Mouse (Mus musculus) cerebellum, postnatal 25 days (tissue): ENCODE results near the gene Osbpl8.
A peak's percentile ranks its signal among the peaks of the same experiment; 100 is the strongest.

Experiments
- DNase-seq, 2 experiments: peaks; one replicate each; pipeline ENCODE4 v3.0.0; 2021; ENCODE audit warnings: mixed read lengths in 2 of 2

Osbpl8 gene

GRCm38 (mm10) chr10:111155571-111155970, 9.0 kb upstream of the Osbpl8 start:
- DNase-seq: no peak

- DNase-seq: no peak
Measured at GRCm38 (mm10) chr10:111156394-111157190, 8.0 kb upstream of the Osbpl8 start.

DNA sequence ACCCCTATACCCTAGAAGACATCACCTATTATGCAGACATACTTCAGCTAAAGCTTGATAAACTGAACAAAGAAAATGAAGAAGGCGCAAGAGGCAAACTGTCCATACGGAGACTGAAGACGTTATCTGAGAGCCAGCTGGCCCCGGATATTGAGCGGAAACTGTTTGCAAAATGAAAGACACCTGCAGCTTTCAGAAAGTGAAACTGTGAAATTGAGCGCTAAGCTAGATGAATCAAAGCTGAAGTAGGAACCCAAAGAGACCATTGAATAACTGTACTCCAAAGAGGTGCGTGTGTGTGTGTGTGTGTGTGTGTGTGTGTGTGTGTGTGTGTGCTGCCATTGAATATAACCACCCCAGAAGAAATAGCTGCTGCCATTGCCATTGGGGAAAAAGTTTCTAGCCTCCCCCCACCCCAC, 7.3 kb upstream of the Osbpl8 start:
- DNase-seq: no peak

DNA sequence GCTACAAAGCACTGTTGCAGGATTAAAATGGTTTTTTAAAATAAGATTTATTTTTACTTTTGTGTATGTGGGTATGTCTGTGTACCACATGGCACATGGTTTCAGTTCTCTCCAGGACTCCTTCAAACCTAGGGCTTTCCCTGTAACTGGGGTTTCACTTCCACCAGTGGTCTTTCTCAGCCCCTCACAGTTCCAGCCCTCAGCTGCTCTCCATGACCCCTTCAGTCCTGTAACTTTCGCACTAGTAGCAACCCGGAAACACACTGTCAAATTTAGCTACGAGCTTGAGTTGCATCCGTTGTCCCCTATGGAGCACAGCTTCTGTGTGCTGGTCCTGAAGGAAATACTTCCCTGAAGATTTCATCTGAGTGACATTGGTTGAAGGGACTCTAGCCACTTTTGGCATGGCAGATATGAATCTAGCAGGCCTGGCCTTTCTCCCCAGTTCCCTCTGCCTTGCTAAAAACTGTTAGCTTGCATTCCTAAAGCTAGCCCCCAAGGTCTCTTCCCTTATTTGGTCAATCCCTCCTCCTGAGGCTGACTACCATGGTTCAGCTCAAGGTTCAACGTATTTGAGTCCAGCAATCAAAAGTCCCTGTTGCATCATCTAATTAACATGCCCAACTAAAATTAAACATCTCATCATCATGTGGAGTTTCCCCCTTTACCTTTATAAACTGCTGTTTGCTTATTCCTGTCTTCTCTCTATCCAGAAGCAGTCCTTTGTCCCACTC, 4.6 kb upstream of the Osbpl8 start:
- no peak for DNase-seq

DNA sequence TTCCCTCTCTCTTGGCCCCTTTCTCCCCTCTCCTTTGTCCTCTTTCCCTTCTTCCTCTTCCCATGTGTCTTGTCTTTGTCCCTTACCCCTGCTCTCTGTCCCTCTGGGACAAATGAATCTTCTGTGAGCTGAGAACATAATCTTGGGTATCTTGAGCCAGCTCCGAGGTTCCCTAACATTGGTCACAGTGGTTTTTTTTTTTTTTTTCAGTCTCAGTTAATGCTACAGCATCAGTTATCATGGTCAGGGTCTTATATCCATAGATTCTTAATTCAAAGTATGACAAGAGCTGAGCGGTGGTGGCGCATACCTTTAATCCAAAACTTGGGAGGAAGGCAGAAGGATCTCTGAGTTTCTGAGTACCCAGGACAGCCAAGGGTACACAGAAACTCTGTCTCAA, 4.0 kb upstream of the Osbpl8 start:
- no peak for DNase-seq

DNA sequence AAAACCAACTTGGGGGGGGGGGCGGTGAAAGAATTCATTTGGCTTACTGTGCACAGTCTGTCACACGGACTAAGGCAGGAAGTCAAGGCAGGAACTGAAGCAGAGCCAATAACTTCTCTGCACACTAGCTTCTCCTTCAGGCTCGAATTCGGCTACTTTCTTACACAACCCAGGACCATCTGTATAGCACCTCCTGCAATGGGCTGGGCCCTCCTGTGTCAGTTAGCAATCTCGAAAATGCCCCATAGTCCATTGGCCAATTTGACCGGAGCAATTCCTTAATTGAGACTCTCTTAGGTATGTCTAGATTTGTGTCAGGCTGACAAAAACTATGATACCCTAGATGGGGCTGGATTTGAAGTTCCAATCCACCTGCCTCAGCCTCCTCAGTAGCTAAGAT, 3.2 kb upstream of the Osbpl8 start:
- DNase-seq: no peak

GRCm38 (mm10) chr10:111163025-111163424, 1.5 kb upstream of the Osbpl8 start:
- no peak for DNase-seq

- no peak for DNase-seq
Measured at GRCm38 (mm10) chr10:111163601-111164240, 831 bp upstream of the Osbpl8 start.

DNA sequence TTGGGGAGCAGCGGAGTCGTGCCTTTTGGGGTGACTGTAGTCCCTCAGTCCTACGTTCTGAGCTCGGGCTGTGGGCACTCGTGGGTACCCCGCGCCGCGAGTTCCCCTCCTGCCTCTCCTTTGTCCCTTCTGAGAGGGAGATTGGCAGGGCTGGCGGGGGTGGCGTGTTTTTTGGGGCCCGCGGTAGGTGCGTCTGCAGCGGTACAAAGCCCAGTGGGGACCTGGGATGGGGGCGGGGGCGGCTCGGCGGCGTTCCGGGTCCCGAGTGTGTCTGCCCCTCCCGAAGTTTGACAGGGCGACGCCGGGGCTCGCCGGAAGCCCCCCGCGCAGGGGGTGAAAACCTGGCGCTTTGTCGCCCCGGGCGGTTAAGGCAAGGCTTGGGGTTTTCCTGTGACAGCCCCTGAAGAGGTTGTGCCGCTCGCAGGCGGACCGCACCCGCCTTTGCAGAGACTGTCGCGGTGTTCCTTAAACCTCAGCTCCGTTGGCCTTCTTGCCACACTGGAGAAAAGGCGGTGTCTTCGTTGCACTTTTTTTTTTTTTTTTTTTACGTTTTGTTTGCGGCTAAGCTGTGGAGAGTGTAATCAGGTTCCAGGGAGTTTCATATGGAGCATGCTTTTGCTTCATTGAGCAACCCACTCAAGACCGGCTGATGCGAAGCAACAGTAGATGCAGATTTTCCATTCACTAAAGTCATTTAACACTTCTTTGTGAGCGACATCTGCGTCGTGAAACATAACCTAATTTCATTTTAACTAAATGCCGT, 848 bp downstream of the Osbpl8 start:
- peak in 1 of 2 experiments; percentile 72 for DNase-seq

DNA sequence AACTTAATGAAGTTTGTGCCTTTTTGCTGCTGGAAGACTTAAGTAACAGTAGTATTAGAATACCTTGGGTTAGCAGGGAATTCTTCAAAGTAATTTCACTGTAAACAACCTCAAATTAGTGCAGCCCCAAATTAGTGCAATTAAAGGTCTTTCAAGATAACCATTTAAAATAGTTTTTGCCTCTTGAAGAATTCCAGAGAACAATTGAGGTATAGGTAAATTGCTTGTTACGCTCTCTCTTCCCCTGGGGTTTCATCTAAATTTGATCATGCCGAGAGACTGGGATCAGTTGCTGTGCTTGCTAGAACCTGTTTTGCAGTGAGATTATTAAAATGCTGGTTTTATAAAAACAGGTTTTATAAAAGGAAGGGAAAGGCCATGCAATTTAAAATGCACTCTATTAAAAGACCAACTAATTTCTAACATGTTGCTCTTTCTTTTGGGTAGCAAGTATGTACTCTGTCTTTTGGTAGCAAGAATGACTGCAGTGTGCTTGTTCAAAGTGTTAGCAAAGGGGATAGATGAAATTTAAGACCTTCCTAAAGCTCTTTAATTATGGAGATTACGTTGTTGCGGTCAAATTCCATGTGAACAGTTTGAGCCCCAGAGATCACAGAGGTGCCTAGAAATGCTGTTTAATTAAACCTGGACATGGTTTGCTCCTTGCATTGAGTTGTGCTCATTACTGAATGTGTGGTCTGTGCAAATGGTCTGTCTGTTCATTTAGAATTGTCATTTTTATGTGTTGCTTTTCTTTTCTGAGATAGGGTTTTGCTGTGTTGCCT, 1.7 kb downstream of the Osbpl8 start:
- DNase-seq: no peak

DNA sequence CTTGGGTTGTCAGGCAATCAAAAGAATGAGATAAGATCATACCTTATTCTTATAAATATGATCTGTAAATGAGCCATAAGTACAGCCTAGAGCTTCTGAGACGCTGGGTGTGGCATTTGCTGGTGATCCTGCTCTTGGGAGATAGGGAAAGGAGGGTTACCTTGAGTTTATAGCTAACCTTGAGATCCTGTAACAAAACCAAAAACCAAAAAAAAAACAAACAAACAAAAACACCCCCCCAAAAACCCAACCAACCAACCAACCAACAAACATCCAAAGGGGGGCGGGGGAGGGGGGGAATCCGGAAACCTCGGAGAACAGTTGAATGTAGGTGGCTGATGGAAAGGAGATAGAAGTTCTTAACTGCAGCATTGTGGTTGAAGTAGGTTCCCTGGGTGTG, 2.9 kb downstream of the Osbpl8 start:
- no peak for DNase-seq

DNA sequence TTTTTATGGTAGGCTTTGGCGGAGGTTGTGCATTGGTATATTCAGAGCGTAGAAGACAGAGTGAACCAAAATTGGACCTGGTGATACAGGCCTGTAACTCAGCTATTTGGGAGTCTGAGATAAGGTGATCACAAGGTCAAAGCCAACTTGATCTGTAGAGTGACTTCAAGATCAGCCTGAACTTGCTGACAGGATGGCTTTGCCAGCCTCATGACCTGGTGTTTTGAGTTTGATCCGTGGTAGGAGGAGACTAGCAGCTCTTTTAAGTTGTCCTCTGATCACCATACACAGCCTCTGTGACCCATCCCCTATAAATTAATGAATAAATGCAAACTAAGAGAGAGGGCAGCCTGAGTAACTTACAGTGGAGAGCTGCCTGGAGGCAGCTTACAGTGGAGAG, 3.8 kb downstream of the Osbpl8 start:
- no peak for DNase-seq

GRCm38 (mm10) chr10:111171246-111171934, 6.8 kb downstream of the Osbpl8 start:
- no peak for DNase-seq

DNA sequence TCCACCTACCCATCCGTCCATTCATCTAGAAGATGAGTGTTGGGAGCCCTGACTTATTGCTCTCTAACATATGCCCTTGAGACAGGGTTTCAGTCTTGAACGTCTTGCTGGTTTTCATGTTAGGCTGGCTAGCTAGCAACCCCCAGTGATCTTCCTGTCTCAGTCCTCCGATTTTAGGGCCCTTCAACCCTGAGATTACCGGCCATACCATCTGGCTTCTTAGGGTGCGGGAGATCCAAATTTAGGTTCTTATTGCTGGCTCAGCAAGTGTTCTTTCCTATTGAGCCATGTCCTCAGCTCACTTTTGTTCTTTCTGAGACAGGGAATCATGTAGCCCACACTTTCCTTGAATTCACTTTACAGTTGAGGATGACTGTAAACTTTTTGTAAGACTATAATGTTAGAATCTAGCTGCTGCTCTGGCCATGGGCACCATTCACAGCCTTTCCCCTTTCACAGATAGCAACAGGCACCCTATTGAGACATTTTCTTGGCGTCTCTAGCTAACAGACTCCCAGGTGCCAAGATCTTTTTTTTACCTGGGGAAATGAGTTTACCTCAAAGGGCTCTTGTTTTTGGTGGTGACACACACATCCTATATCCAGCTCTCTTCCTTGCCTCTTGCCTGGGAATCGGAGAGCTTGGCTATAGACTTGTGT, 9.2 kb downstream of the Osbpl8 start:
- peak; percentile 42 to 48 for DNase-seq

DNA sequence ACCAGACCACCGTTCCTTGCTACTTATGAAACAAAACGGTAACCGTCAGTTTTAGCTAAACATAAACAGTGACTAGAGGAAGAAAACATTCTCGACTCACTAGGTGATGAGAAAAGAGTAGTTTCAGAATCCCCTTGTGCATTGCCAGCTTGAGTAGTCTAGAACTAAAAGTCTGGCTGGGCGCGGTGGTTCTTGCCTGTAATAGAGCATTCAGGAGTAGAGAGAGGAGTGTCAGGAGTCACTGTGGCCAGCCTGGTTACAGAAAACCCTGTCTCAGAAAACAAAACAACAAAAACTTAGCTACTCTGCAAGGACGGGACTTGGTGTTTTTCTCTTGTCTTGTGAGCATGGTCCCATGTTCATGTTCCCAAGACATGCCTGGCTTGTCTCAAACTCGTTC, 12.8 kb downstream of the Osbpl8 start:
- DNase-seq: no peak

DNA sequence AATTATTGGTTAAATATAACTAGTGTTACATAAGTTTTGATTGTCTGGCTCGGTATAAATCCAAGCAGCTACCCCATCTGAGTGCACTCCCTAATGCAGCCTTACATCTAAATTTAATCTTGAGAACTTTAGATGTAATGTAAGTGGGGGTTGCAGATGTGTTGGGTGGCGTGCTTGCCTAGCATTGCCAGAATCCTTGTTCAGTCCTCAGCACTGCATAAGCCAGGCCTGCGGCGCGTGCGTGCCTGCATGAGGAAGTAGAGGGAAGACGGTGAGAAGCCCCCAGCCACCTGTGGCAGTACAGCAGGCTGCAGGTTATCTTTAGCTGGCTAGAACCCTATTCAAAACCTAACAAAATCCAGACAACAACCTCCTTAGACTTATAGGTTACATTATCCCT, 13.5 kb downstream of the Osbpl8 start:
- DNase-seq: no peak

GRCm38 (mm10) chr10:111180633-111181032, 16.1 kb downstream of the Osbpl8 start:
- DNase-seq: no peak

DNA sequence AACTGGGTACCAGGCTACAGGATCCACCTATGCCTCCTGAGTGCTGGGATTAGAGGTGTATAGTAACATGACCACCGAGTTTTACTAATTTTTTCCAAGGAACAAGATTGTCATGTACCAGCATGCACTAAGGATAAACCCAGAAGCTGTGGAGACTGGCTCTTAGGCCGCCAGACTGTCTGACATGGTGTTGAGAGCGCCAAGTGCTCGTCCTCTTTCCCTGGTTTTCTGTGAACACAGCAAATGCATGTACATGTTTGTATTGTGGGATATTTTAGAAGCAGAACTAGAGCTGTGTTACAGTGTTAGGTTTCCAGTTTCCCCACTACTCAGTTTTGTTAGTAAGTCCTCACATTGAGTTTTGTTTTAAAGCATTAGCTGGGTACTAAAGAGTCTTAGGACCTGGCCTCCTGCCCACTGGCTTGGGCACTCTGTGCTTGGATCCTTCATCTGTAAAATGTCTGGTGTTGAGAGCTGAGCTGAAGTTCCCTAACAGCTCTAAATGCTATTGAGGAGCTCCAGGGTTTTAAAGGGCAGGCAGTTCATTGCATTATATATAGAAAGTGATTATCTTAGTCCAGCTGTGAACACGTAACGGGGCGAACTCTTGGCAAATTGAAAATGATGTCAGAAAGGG, 19.2 kb downstream of the Osbpl8 start:
- peak; percentile 57 to 79 for DNase-seq

GRCm38 (mm10) chr10:111185574-111186269, 21.2 kb downstream of the Osbpl8 start:
- no peak for DNase-seq

GRCm38 (mm10) chr10:111189022-111189555, 24.5 kb downstream of the Osbpl8 start:
- no peak for DNase-seq
